Mouse (Mus musculus): Measurements from ENCODE around the gene Lmx1b.

GRCm38 (mm10) chr2:33640978-33641858 lies 907 bp upstream of the Lmx1b start:
- TF ChIP-seq CTCF (IDR thresholded peaks at IDR 0.05; ENCODE audit: low read depth) (no peak), EP300 (optimal IDR thresholded peaks at IDR 0.05) (no peak)

Measured in stomach, postnatal 0 days (tissue).